Mouse (Mus musculus) midbrain, embryonic 10.5 days (tissue): ENCODE data around the gene Tmem156. TPM values are rescaled to one million over a fixed set of nuclear protein-coding genes. Genes with fewer than 3 reads are reported as not detected.

Experiments used
- DNase-seq: peaks from one replicate; pipeline ENCODE4 v3.0.0-alpha.2; 2017; ENCODE audit warnings: low spot score
- H3K27ac ChIP-seq: fragments of 300-500 bp; sonication (generic); replicated peaks from 2 replicates; pipeline ENCODE4 v1.5.1; 2016; ENCODE audit warnings: mild to moderate bottlenecking
- H3K27me3 ChIP-seq: fragments of 300-500 bp; sonication (generic); 2 replicates; pipeline ENCODE4 v1.6.1; 2016; ENCODE audit warnings: low read depth, mild to moderate bottlenecking; ENCODE audit not compliant: poor library complexity, severe bottlenecking
- H3K36me3 ChIP-seq: fragments of 300-500 bp; sonication (generic); 2 replicates; pipeline ENCODE4 v1.6.1; 2016; ENCODE audit warnings: mild to moderate bottlenecking, moderate library complexity
- H3K4me1 ChIP-seq: fragments of 300-500 bp; sonication (generic); 2 replicates; pipeline ENCODE4 v1.6.1; 2016
- H3K4me3 ChIP-seq: fragments of 300-500 bp; sonication (generic); 2 replicates; pipeline ENCODE4 v1.5.1; 2016; ENCODE audit warnings: mild to moderate bottlenecking, moderate library complexity
- H3K9me3 ChIP-seq: fragments of 300-500 bp; sonication (generic); replicated peaks from 2 replicates; pipeline ENCODE4 v1.6.1; 2016; ENCODE audit warnings: mild to moderate bottlenecking
- WGBS: fragments of 180-500 bp; shearing (Covaris S2); methylation state at CpG from one replicate; pipeline ENCODE4 v1.1.7; 2016; 5-methylcytosine and 5-hydroxymethylcytosine counted together
- polyA plus RNA-seq: library from polyadenylated mRNA; unstranded; fragments of >200 nt; fragmentation: Nextera tagmentation; extraction: Ambion mirVana; gene quantifications from 2 replicates; pipeline ENCODE4 v1.2.1, GENCODE M21; 2016

The Tmem156 gene
- polyA plus RNA-seq, 1 experiment from 2014 or later: not detected

DNA sequence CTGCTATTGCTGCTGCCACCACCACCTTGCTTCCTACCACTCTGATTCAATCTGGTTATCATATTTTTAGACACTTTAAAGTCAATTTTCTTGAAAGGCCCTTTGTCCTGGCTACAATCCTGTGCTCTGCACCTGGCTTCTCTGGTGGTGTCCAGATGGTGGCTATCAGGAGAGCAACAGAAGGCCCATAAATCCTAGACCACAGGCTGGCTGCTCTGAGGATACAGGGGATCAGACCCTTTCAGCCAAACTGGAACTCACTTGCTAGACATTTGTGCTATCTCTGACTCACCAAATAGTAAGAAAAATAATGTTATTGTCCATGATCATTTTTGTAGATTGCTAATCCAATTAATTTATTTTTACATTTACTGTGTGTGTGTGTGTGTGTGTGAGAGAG, 1.8 kb upstream of the Tmem156 start:
- Histone ChIP-seq H3K27me3 (no peaks in the 10 kb centered on the region), H3K4me3 (no peak overlapping the region), H3K4me1 (no peaks in the 10 kb centered on the region), H3K9me3 (no peaks in the 10 kb centered on the region), H3K27ac (no peak overlapping the region), H3K36me3 (no peaks in the 10 kb centered on the region)
- no peak for DNase-seq

- no peak for DNase-seq
- Histone ChIP-seq H3K9me3 (no peaks in the 10 kb centered on the region), H3K27me3 (no peaks in the 10 kb centered on the region), H3K4me3 (no peak overlapping the region), H3K27ac (no peak overlapping the region), H3K36me3 (no peaks in the 10 kb centered on the region), H3K4me1 (no peaks in the 10 kb centered on the region)
- WGBS: 84% methylated on average over 11 of the region's 11 CpGs
These were observed 611 bp downstream of the Tmem156 start for GRCm38 (mm10) chr5:65091184-65091858.

DNA sequence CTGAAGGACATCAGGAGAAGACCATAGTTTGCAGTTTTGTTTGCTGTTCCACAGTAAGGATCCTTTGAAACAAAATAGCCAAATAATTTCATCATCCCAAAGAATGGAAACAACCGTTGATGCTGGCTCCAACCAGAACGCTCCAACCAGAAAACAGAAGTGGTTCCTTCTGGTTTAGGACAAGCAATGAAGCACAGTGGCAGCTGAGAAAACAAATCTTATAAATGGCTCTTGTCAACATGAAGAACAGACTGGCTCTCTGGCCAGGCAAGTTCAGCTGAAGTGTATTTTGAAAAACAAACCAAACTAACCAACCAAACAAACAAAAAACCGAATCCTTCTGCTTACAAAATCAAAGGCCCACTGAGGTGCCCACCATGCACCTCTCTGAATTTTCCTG, 2.2 kb downstream of the Tmem156 start:
- Histone ChIP-seq H3K9me3 (no peaks in the 10 kb centered on the region), H3K36me3 (no peaks in the 10 kb centered on the region), H3K4me3 (no peak overlapping the region), H3K27me3 (no peaks in the 10 kb centered on the region), H3K27ac (no peak overlapping the region), H3K4me1 (no peaks in the 10 kb centered on the region)
- WGBS: 80% methylated on average over 3 of the region's 3 CpGs
- no peak for DNase-seq

DNA sequence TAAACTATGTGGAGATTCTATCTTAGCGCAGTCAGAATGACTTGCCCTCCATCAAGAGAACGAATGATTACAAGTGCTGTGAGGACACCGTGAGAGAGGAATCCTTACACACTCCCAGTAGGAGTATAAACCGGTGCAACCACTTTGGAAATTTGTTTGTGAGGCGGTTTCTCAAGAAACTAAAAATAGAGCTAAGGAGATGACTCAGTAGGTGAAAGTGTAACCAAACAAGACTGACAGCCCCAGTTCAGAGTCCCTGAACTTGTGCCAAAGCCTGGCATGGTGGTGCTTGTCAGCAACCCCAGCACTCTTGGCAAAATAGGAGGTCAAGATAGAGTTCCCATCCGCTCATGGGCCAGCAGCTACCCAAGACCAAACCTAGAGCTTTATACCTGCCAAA, 5.4 kb downstream of the Tmem156 start:
- H3K36me3 ChIP-seq: no peaks in the 10 kb centered on the region
- H3K4me3 ChIP-seq: no peak overlapping the region
- H3K27me3 ChIP-seq: no peaks in the 10 kb centered on the region
- no peak overlapping the region for H3K27ac ChIP-seq
- no peaks in the 10 kb centered on the region for H3K4me1 ChIP-seq
- DNase-seq: no peak
- WGBS: 92% methylated on average over 6 of the region's 6 CpGs
- no peaks in the 10 kb centered on the region for H3K9me3 ChIP-seq

DNA sequence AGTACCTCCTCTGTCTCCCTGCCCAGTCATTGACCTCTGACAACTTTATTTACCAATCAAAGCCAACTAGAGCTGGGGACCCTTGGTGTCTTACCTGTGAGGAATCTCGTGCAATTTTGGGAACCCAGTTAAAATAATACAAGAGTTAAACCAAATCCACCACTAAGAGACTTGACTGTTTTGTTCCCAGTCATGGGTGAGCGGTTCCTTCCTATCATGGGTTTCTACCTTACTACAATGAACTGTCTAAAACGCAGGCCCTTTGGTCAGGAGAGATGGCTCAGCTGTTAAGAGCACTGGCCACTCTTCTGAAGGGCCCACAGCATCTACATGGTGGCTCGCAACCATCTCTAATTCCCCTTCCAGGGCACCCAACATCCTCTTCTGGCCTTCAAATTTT, 10.1 kb downstream of the Tmem156 start:
- Histone ChIP-seq H3K4me1 (no peaks in the 10 kb centered on the region), H3K27me3 (no peaks in the 10 kb centered on the region), H3K27ac (no peak overlapping the region), H3K36me3 (no peaks in the 10 kb centered on the region), H3K9me3 (no peaks in the 10 kb centered on the region), H3K4me3 (no peak overlapping the region)
- 78% methylated on average over 4 of the region's 4 CpGs for WGBS
- no peak for DNase-seq

DNA sequence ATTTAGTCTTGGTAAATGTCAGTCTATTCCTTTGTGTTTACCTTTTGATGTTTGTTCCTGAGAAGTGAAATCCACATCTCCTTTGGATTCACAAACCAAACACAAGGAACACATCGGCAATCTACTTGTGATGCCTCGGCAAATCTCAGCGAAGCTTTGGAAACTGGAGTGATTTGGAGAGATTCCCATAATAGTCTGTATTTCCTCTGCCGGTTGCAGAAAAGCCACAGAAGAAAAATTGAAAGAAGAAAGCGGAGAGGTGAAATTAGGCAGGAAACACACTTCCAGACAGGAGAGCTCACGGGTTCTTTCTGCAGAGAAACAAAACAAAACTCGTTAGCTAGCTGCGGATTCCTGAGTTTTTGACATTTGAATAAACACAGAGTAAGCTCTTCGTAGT, 12.1 kb downstream of the Tmem156 start:
- no peak overlapping the region for H3K27ac ChIP-seq
- no peaks in the 10 kb centered on the region for H3K9me3 ChIP-seq
- H3K4me3 ChIP-seq: no peak overlapping the region
- no peaks in the 10 kb centered on the region for H3K36me3 ChIP-seq
- DNase-seq: no peak
- H3K4me1 ChIP-seq: no peaks in the 10 kb centered on the region
- WGBS: 79% methylated on average over 9 of the region's 9 CpGs
- H3K27me3 ChIP-seq: no peaks in the 10 kb centered on the region

DNA sequence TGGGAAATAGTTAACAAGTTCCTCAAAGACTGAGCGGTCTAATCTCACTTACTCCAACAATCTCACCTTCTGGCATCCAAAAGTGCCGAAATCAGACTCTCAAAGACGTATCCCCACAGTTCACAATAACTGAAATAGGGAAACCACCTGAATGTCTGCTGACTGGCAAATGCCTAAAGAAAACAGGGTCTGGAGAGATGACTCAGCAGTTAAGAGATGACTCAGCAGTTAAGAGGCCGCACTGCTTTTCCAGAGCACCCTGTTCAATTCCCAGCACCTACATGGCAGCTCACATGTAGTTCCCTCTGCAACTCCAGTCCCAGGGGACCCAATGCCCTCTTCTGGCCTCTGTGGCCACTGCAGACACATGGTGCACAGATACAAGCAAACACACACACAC, 13.9 kb downstream of the Tmem156 start:
- no peak for DNase-seq
- Histone ChIP-seq H3K36me3 (no peaks in the 10 kb centered on the region), H3K4me3 (no peak overlapping the region), H3K4me1 (no peaks in the 10 kb centered on the region), H3K27ac (no peak overlapping the region), H3K9me3 (no peaks in the 10 kb centered on the region), H3K27me3 (no peaks in the 10 kb centered on the region)
- 96% methylated on average over 4 of the region's 4 CpGs for WGBS

- no peak overlapping the region for H3K27ac ChIP-seq
- WGBS: 63% methylated on average over 3 of the region's 3 CpGs
- H3K27me3 ChIP-seq: no peaks in the 10 kb centered on the region
- no peak for DNase-seq
- no peaks in the 10 kb centered on the region for H3K9me3 ChIP-seq
- H3K36me3 ChIP-seq: no peaks in the 10 kb centered on the region
- H3K4me1 ChIP-seq: no peaks in the 10 kb centered on the region
- H3K4me3 ChIP-seq: no peak overlapping the region
These were observed 15.2 kb downstream of the Tmem156 start for GRCm38 (mm10) chr5:65076748-65077147.

DNA sequence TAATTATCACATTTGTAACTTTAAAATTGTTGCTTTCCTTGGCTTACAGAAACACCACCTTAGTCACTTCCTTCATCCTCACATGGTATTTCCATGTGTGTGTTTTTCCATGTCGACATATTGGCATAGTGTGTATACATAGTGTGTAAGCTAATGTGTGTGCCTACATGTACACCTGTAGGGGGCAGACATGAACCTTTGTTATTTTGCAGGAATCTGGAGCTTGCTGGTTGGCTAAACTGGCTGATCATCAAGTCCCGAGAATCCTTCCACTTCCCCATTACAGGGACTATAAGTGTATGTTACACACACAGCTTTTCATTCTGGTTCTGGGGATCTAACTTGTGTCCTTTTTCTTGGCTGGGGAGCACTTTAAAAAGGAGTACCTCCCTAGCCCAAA, 15.8 kb downstream of the Tmem156 start:
- H3K4me1 ChIP-seq: 0 out of 2 replicates have a peak, but pooled peaks cover under 1% of the 10 kb centered on the region
- DNase-seq: no peak
- H3K4me3 ChIP-seq: no peak overlapping the region
- H3K27ac ChIP-seq: no peak overlapping the region
- WGBS: 89% methylated on average over 2 of the region's 2 CpGs
- H3K9me3 ChIP-seq: no peaks in the 10 kb centered on the region
- H3K36me3 ChIP-seq: no peaks in the 10 kb centered on the region
- H3K27me3 ChIP-seq: no peaks in the 10 kb centered on the region

- Histone ChIP-seq H3K27ac (no peak overlapping the region), H3K36me3 (no peaks in the 10 kb centered on the region), H3K9me3 (no peaks in the 10 kb centered on the region), H3K4me3 (no peak overlapping the region), H3K27me3 (no peaks in the 10 kb centered on the region), H3K4me1 (0 out of 2 replicates have a peak, but pooled peaks cover 5% of the 10 kb centered on the region)
- WGBS: 69% methylated on average over 7 of the region's 7 CpGs
- no peak for DNase-seq
These were observed 17.2 kb downstream of the Tmem156 start for GRCm38 (mm10) chr5:65074693-65075092.

DNA sequence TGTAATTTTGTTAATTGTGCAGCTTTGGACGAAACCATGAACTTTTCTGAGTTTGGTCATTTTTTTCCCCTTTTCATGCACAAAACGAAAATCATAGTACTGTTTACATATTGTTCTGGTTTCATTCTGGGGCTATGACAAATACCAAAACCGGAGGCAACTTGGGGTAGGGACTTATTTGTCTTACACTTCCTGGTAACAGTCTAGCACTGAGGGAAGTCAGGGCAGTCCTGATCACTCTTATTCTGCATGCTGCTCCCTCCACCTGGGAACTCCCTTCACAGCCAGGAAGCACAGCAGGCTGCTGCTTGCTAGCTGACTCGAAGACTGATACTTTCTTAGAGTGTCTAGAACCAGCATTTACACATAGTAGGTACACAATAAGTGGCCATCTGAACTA, 18.7 kb downstream of the Tmem156 start:
- 72% methylated on average over 4 of the region's 4 CpGs for WGBS
- 0 out of 2 replicates have a peak, but pooled peaks cover 5% of the 10 kb centered on the region for H3K4me1 ChIP-seq
- no peaks in the 10 kb centered on the region for H3K9me3 ChIP-seq
- H3K4me3 ChIP-seq: no peak overlapping the region
- no peak overlapping the region for H3K27ac ChIP-seq
- DNase-seq: no peak
- H3K36me3 ChIP-seq: no peaks in the 10 kb centered on the region
- H3K27me3 ChIP-seq: no peaks in the 10 kb centered on the region

DNA sequence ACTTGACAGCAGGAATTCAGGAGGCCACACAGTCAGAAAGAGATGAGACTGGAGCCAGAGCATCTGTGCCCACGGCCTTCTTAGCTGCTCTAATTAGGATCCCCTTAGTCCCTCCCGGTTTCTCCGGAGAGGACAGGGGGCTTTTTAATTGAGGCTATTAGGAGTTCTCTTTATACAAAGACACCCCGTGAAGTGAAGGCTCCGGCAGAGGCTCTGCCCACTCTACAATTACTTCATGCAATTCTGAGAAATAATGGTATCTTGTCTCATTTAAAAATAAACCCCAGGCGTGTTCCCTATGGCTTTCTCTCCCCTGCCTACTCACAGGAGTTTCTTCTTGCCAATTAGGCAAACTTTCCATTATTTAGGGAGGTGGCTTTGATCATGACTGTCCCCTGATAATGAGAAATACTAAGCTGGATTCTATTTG, 20.2 kb downstream of the Tmem156 start:
- 24% methylated on average over 6 of the region's 6 CpGs for WGBS
- Histone ChIP-seq H3K36me3 (no peaks in the 10 kb centered on the region), H3K9me3 (no peaks in the 10 kb centered on the region), H3K27me3 (no peaks in the 10 kb centered on the region), H3K27ac (no peak overlapping the region), H3K4me1 (0 out of 2 replicates have a peak, but pooled peaks cover 5% of the 10 kb centered on the region), H3K4me3 (no peak overlapping the region)
- no peak for DNase-seq

DNA sequence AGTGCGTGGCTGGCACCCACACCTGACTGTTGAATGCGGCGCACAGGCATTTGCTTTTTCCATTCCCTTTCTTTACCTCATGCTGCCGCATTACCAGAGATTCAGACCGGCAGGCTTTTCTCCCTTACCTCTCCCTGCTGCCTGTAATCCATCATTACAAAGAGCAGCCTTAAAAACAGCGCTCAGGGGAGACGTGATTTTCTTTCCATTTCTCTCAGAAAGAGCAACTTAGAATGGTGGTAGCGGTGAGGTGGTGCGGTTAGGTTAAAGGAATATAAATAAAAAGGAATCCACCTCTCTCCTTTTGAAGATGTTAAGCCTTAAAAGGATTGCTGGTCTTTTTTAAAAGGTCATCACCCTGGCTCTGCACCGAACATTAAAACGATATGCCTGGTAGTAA, 22.1 kb downstream of the Tmem156 start:
- no peaks in the 10 kb centered on the region for H3K9me3 ChIP-seq
- no peak overlapping the region for H3K27ac ChIP-seq
- no peaks in the 10 kb centered on the region for H3K36me3 ChIP-seq
- no peaks in the 10 kb centered on the region for H3K27me3 ChIP-seq
- DNase-seq: no peak
- 0 out of 2 replicates have a peak, but pooled peaks cover 5% of the 10 kb centered on the region for H3K4me1 ChIP-seq
- WGBS: 72% methylated on average over 11 of the region's 11 CpGs
- no peak overlapping the region for H3K4me3 ChIP-seq

- Histone ChIP-seq H3K4me3 (no peak overlapping the region), H3K9me3 (no peaks in the 10 kb centered on the region), H3K4me1 (0 out of 2 replicates have a peak, but pooled peaks cover 5% of the 10 kb centered on the region), H3K27me3 (no peaks in the 10 kb centered on the region), H3K36me3 (no peaks in the 10 kb centered on the region), H3K27ac (no peak overlapping the region)
- 92% methylated on average over 6 of the region's 6 CpGs for WGBS
- no peak for DNase-seq
These were observed 23.8 kb downstream of the Tmem156 start for GRCm38 (mm10) chr5:65068166-65068565.
